Mouse (Mus musculus) ES-Bruce4 (cell line): ENCODE results near the gene Tex14.
"Not testable (repeated sequence)": the region's sequence is repeated elsewhere in the genome, so short reads cannot be mapped to it uniquely, and the experiment has no call there.

Source experiments
- CTCF ChIP-seq: IDR thresholded peaks from one replicate; pipeline ENCODE4 v1.8.1; 2011; ENCODE audit warnings: low read depth, low read length
- POLR2A ChIP-seq: IDR thresholded peaks from one replicate; pipeline ENCODE4 v1.8.1; 2011; ENCODE audit warnings: low read length; ENCODE audit not compliant: insufficient read depth

GRCm38 (mm10) chr11:87426450-87427250, 21.8 kb downstream of the Tex14 start:
- TF ChIP-seq CTCF = not testable (repeated sequence)
- peak; percentile 100 for TF ChIP-seq POLR2A
